Mouse (Mus musculus) myocyte (in vitro differentiated cells): ENCODE measurements around the gene Ugt1a10.
"Not testable (repeated sequence)": the region's sequence is repeated elsewhere in the genome, so short reads cannot be mapped to it uniquely, and the experiment has no call there.

Source experiments
- E2F4 ChIP-seq: IDR thresholded peaks from one replicate; pipeline ENCODE4 v1.6.1; 2011; ENCODE audit warnings: mild to moderate bottlenecking, control low read depth, moderate library complexity; ENCODE audit not compliant: insufficient read depth
- MAX ChIP-seq: IDR thresholded peaks from one replicate; pipeline ENCODE4 v1.6.1; 2011; ENCODE audit warnings: low read depth, mild to moderate bottlenecking, control low read depth
- MYOD1 ChIP-seq, 3 experiments: IDR thresholded peaks; one replicate each; pipeline ENCODE4 v1.6.1; 2011; ENCODE audit warnings: control low read depth in 2 of 3, low read depth in 2 of 3, mild to moderate bottlenecking in 2 of 3, moderate library complexity in 1 of 3; ENCODE audit not compliant: insufficient read length in 2 of 3, control insufficient read depth in 1 of 3
- MYOG ChIP-seq, 3 experiments: IDR thresholded peaks; one replicate each; pipeline ENCODE4 v1.6.1; 2011; ENCODE audit warnings: control low read depth in 2 of 3, low read depth in 2 of 3, mild to moderate bottlenecking in 2 of 3; ENCODE audit not compliant: insufficient read length in 2 of 3, control insufficient read depth in 1 of 3, insufficient read depth in 1 of 3
- POLR2A ChIP-seq: IDR thresholded peaks from one replicate; pipeline ENCODE4 v1.6.1; 2011; ENCODE audit warnings: low read depth, mild to moderate bottlenecking, control low read depth, moderate library complexity; ENCODE audit not compliant: insufficient read length
- POLR2AphosphoS2 ChIP-seq: IDR thresholded peaks from one replicate; pipeline ENCODE4 v1.6.1; 2011; ENCODE audit warnings: low read depth, control low read depth; ENCODE audit not compliant: insufficient read length
- USF1 ChIP-seq: IDR thresholded peaks from one replicate; pipeline ENCODE4 v1.6.1; 2011; ENCODE audit warnings: low read depth, mild to moderate bottlenecking, control low read depth, moderate library complexity

GRCm38 (mm10) chr1:88043044-88043443, 12.1 kb upstream of the Ugt1a10 start:
- TF ChIP-seq MYOG (IDR thresholded peaks at IDR 0.05; ENCODE audit: control insufficient read depth in 1 of 3, insufficient read depth in 1 of 3, insufficient read length in 2 of 3, low read depth in 2 of 3); MAX; E2F4; POLR2AphosphoS2; USF1; POLR2A; MYOD1 (IDR thresholded peaks at IDR 0.05; ENCODE audit: control insufficient read depth in 1 of 3, insufficient read length in 2 of 3, low read depth in 2 of 3): not testable (repeated sequence)
